Mouse (Mus musculus) erythroblast, embryonic 14.5 days (primary cell): ENCODE data around the gene Btbd6. TPM values are rescaled to one million over a fixed set of nuclear protein-coding genes. Genes with fewer than 3 reads are reported as not detected.

ENCODE experiments used
- H3K27me3 ChIP-seq: 2 replicates; pipeline ENCODE4 v1.6.1; 2012; ENCODE audit warnings: inconsistent platforms; ENCODE audit not compliant: control insufficient read depth
- H3K36me3 ChIP-seq: 2 replicates; pipeline ENCODE4 v1.6.1; 2012; ENCODE audit warnings: mild to moderate bottlenecking, inconsistent platforms; ENCODE audit not compliant: control insufficient read depth
- H3K4me1 ChIP-seq: 2 replicates; pipeline ENCODE4 v1.6.1; 2012; ENCODE audit warnings: inconsistent platforms; ENCODE audit not compliant: control insufficient read depth
- H3K4me3 ChIP-seq: replicated peaks from 2 replicates; pipeline ENCODE3; 2012; ENCODE audit warnings: moderate library complexity, mild to moderate bottlenecking, inconsistent platforms
- H3K9me3 ChIP-seq: 2 replicates; pipeline ENCODE4 v1.6.1; 2012; ENCODE audit warnings: low read length, inconsistent platforms, mixed read lengths; ENCODE audit not compliant: control insufficient read depth
- GATA1 ChIP-seq: IDR thresholded peaks from 2 replicates; pipeline ENCODE4 v1.6.1; 2012; ENCODE audit warnings: low read length, inconsistent platforms, mixed read lengths
- TAL1 ChIP-seq: IDR thresholded peaks from 3 replicates; pipeline ENCODE4 v1.6.1; 2012; ENCODE audit warnings: low read length, inconsistent platforms, mixed read lengths
- polyA plus RNA-seq: library from polyadenylated mRNA; stranded (reverse); fragments of >175 nt; gene quantifications from 2 replicates; pipeline ENCODE4 v1.2.3, GENCODE M21; 2012

Gene Btbd6
- polyA plus RNA-seq, 1 experiment = 2.6 TPM

DNA sequence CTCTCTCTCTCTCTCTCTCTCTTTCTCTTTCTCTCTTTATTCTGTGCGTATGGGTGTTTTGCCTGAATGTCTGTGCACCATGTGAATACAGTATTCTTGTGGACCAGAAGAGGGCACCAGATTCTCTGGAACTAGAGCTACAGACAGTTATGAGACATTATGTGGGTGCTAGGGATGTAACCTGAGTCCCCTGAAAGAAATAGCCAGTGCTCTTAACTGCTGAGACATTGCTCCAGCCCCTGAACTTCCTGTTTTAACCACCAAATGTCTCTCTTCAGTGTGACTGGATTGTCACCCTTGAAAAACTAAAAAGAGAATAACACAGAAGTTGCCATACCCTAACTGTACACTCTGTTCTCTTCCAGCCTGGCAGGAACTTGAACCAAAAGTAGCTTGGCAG lies 50.3 kb downstream of the Btbd6 start:
- Histone ChIP-seq H3K36me3 (peaks cover 84% of the 10 kb centered on the region), H3K27me3 (no peaks in the 10 kb centered on the region), H3K4me1 (peaks cover 46% of the 10 kb centered on the region), H3K4me3 (no peak overlapping the region), H3K9me3 (no peaks in the 10 kb centered on the region)
- no peak for TF ChIP-seq GATA1
- TF ChIP-seq TAL1 = no peak

DNA sequence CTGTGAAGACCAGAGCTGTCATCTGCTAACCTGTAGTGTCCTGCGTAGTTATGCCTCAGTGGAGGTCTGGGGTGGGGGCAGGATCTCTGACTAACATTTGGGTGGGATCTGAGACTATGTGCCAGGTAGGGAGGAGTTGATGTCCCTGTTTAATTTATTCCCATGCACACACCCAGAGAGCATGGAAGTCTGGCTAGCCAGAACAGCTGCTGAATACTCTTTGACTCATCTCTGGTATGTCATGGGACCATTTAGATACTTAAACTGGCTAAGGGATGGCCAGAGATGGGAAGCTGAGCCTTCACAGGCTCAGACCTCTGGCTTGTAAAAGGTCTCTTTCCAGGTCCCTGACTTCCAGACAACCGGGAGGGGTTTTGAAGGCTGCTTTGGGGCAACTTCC lies 51.2 kb downstream of the Btbd6 start:
- H3K4me1 ChIP-seq = peaks cover 56% of the 10 kb centered on the region
- no peaks in the 10 kb centered on the region for H3K9me3 ChIP-seq
- no peak overlapping the region for H3K4me3 ChIP-seq
- H3K36me3 ChIP-seq = peaks cover 89% of the 10 kb centered on the region
- H3K27me3 ChIP-seq = no peaks in the 10 kb centered on the region
- TF ChIP-seq GATA1 = no peak
- no peak for TF ChIP-seq TAL1

DNA sequence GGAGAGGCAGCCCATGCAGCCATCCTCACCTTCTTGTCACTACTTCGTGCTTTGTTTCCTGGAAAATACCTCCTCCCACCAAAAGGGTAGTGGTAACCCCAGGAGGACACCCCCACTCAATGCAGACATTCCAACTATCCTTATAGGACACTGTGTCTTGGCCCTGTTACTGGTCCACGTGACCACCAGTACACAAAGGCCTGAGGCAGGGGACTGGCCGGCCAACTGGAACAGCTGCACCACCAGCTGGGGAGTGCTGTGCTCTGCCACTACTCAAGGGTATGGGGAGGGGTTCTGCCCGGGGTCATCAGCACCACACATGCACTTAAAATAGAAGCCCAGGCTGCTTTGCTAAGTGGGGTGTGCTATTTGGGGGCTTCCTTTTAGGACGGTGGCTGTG lies 51.8 kb downstream of the Btbd6 start:
- Histone ChIP-seq H3K27me3 (no peaks in the 10 kb centered on the region), H3K36me3 (peaks cover 91% of the 10 kb centered on the region), H3K4me3 (no peak overlapping the region), H3K4me1 (peaks cover 58% of the 10 kb centered on the region), H3K9me3 (no peaks in the 10 kb centered on the region)
- TF ChIP-seq TAL1 (no peak), GATA1 (no peak)

Other genes with a start within 250 kb of the Btbd6 start
- gene Pld4, start 215.8 kb upstream of the Btbd6 start, polyA plus RNA-seq = 0.24 and 0.50 TPM in 2 replicates
- gene Ahnak2, start 173.8 kb upstream of the Btbd6 start, polyA plus RNA-seq = 0.01 and 0.05 TPM in 2 replicates
- 0.10 TPM in 1 of 2 replicates, not detected in the other for gene Clba1, start 167.5 kb upstream of the Btbd6 start, polyA plus RNA-seq
- gene Cdca4, start 147.1 kb upstream of the Btbd6 start, polyA plus RNA-seq = 3.3 and 4.7 TPM in 2 replicates
- gene Gpr132, start 108.3 kb upstream of the Btbd6 start, polyA plus RNA-seq = 0.01 TPM in 1 of 2 replicates, not detected in the other
- 0.03 TPM in 1 of 2 replicates, not detected in the other for gene Jag2, start 46.7 kb upstream of the Btbd6 start, polyA plus RNA-seq
- 0.86 and 0.87 TPM in 2 replicates for gene Nudt14, start 34.4 kb upstream of the Btbd6 start, polyA plus RNA-seq
- 3.0 and 3.6 TPM in 2 replicates for gene Brf1, start 24.2 kb downstream of the Btbd6 start, polyA plus RNA-seq
- gene Pacs2, start 38.0 kb downstream of the Btbd6 start, polyA plus RNA-seq = 2.6 and 2.8 TPM in 2 replicates
- not detected in 2 replicates for gene Tex22, start 98.0 kb downstream of the Btbd6 start, polyA plus RNA-seq
- 18.5 and 22.5 TPM in 2 replicates for gene Mta1, start 121.8 kb downstream of the Btbd6 start, polyA plus RNA-seq
- 12.2 and 14.5 TPM in 2 replicates for gene Crip2, start 163.8 kb downstream of the Btbd6 start, polyA plus RNA-seq
- 2.8 and 3.3 TPM in 2 replicates for gene Crip1, start 169.8 kb downstream of the Btbd6 start, polyA plus RNA-seq
- 2.3 and 2.9 TPM in 2 replicates for gene Tedc1, start 179.9 kb downstream of the Btbd6 start, polyA plus RNA-seq
- not detected in 2 replicates for gene Tmem121, start 209.4 kb downstream of the Btbd6 start, polyA plus RNA-seq